Mouse (Mus musculus): ENCODE results near the gene Phc2.

The Phc2 gene

GRCm38 (mm10) chr4:128742379-128742970, 88.0 kb downstream of the Phc2 start:
- no peak for DNase-seq (ENCODE audit: low spot score in 2 of 2)

- DNase-seq (ENCODE audit: low spot score in 2 of 2): no peak
Observed at GRCm38 (mm10) chr4:128743031-128743626, 88.6 kb downstream of the Phc2 start.

DNA sequence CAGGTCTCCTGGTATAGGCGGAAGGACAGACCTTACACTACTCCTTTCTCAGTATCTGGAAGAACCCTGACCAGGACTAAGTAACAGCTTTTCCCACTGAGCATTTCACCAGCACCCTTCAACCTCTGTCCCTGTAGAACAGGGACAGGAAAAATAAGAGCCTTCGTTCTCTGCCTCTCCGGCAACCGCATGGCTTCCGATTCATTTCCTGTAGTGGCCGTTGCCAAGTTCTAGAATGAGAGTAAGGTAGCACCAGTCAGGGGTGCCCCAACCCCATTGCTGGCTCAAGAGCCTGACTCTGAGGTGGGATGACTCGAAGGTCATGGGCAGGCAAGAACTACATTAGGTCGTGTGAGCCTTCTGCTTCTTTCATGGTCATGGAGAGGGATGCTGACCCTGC, 90.7 kb downstream of the Phc2 start:
- no peak for DNase-seq (ENCODE audit: low spot score in 2 of 2)

DNA sequence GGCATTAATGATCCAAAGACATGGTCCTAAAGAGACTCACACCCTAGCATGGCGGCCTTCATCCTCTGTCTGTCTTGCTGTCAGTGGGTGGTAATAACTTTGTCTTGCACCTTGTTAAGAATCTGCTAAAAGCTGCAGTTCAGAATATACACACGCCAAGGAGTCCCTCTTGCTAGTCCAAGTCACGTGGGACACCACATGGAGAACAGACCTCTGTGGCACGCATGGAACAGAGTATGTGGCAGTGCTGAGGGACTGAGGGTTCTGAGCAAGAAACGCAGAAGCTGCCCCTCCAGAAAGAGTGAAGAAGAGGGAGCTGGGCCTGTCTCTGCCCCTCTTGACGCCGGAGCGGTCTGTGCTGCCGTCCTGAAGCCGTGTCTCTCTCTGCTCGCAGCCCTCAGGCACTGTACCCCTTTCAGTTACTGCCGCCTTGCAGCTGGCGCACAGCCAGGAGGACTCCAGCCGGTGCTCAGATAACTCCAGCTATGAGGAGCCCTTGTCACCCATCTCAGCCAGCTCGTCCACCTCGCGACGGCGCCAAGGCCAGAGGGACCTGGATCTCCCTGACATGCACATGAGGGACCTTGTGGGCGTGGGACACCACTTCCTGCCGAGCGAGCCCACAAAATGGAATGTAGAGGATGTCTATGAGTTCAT, 93.2 kb downstream of the Phc2 start:
- no peak for DNase-seq (ENCODE audit: low spot score in 2 of 2)

DNA sequence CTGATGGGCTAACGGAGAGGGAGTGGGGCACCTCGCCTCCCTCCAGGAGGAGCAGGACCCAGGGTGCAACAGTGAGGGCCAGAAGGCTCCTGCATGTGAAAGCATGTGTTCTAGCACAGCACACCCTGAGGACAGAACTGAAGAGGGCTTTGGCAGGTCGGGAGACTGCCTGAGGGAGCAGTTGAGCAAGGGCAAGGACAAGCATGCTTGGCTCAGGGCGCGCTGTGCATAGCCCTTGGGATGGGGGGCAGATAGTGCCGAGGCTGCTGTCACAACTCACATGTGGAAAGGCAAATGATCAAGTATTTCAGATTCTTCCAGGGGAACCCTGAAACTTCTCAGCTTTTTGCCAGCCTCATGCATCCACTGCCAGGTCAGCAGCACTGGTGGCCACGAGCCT, 93.8 kb downstream of the Phc2 start:
- no peak for DNase-seq (ENCODE audit: low spot score in 2 of 2)

DNA sequence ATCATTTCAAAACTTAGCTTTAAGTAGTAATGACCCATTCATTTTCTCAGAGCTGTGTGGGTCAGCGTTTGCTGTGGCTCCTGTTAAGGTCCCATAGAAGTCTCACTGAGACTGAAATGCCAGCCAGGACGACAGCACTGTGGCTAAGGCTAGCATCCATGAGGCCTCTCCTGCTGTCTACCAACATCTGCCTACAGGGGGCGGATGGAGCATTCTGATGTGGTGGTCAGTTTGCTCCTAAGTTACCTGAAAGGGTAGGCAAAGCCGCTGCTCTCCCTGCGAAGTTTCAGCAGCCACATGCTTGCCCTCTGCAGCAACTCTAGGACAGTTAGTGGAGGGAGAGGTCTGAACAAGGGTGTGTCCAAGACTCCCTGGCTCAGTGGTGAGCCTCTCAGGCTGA, 96.5 kb downstream of the Phc2 start:
- no peak for DNase-seq (ENCODE audit: low spot score in 2 of 2)

DNA sequence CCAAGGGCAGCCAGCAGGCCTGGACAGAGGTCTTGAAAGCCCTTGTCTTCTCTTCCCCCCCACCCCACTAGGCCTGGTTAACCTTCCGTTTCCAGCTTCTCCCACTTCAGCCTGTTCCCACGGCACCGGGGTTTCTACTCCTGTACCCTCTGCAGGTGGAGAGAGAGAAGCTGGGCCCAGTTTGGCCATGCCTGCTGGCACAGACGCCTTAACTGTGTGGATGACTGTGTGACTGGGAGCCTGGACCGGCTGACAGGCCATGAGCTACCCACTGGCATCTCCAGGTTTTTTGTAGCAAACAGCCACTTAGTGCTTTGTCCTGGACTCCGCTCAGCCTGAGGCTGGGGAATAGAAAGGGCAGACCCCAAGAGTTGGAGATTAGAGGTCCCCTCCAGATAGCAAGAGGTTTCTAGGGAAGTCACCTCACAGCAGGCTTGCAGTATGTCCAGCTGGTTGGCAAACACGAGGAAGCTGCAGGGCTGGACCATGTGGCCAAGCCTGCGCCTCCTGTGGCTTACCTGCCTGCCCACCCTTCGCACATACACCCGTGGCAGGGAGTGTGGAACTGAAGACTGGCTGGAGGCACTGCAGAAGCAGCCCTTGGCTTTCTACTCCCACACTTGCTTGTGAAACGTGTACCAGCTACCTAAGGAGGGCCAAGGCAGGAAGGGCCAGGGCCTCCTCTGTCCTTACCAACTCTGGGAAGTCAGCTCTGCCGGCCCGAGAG, 97.7 kb downstream of the Phc2 start:
- DNase-seq (ENCODE audit: low spot score in 2 of 2): no peak

DNA sequence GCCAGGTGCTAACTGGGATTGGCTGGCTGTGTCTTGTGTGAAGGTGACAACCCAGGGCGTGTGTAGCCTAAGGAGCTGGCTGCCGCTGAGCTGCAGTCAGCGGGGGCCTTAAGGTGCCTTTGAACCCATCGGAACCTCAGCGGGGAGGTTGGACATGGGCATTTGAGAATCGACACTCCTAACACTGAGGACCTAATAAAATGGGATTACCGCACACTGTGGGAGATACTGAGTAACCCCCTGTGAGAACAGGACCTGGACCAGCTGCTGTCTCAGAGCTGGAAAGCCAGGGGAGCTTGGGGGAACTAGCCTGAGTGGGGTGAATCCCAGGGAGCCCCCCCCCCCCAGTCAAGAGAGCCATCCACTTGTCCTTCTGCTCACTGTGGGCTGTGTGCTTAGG, 99.1 kb downstream of the Phc2 start:
- DNase-seq (ENCODE audit: low spot score in 2 of 2): no peak

DNA sequence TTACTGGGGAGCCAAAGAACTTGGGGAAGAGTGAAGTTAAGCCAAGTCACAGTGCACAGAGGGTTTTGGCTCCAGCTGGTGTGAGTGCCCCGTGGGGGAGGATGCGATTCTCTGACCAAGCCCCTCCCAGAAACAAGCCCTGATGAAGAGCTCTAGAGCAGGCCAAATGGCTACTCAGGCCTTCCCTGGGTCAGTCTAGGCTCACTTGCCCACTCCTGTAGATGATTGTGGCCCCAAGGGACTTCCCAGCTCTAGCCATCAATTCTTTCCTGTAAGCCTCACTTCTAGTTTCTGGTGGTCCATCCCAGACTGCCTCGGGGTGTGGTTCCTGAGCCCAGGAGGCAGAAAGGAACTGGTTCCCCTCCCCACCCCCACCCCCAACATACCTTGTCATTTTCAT, 100.6 kb downstream of the Phc2 start, which contains the start of gene A3galt2:
Gene A3galt2 (plus strand): TSS at position 301 of the 400 bp plus-strand sequence.
- no peak for DNase-seq (ENCODE audit: low spot score in 2 of 2)

DNA sequence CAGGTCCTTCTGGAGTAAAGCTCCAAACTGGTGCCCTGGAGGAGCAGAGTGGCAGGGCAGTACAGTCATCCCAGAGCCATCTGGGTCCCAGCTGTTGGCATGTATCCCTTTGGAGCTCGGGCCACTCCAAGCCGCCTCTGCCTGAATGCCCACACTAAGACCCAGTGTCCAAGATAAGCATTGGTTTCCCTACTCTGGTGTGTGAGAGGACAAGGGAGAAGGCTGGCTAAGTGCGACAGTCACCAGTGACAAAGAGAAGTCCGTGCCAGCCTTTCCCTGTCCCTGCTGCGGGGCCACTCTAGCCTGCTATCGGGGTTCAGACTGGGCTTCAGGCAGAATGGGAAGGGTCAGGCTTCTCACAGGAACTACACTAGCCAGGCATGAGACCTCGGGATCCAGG, 101.4 kb downstream of the Phc2 start:
- DNase-seq (ENCODE audit: low spot score in 2 of 2): no peak

GRCm38 (mm10) chr4:128759214-128759613, 104.7 kb downstream of the Phc2 start:
- DNase-seq (ENCODE audit: low spot score in 2 of 2): no peak

DNA sequence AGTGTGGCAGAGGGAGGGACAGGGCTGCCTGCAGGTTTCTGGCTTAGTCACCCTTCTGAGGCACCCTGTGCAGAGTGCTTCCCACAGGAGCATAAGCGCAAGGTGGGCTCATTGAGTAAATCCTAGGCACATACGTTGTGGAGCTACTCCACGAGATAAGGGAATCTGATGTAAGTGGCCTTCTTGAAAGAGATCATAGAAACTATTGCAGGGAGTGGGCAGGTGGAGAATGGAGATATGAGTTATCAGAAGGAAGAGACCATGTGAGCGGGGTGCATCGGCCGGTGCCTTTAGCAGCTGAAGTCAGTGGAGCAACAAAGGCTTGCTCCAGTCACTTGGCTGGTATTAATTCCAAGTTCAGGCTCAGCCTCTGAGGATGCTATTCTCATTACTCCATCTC, 105.5 kb downstream of the Phc2 start:
- no peak for DNase-seq (ENCODE audit: low spot score in 2 of 2)

- DNase-seq (ENCODE audit: low spot score in 2 of 2): no peak
Observed at GRCm38 (mm10) chr4:128766929-128767328, 112.4 kb downstream of the Phc2 start.

DNA sequence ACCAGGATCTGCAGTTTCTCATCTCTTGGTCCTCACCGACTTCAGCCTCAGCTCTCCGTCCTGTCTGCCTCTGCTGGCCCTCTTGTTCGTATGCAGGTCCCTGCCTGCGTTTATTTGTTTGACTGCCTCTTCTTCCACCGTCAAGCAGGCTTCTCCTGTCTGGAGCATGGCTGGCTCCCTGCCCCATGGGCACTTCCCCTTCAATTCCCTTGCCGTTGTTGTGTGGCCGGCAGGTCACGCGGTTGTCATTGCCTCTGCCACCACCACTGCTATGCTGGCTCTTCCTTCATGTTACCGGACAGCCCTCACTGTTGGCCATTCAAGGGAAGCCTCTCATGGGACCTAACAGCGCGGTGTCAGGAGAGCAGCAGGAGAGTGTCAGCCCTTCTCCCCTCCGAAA, 113.6 kb downstream of the Phc2 start:
- no peak for DNase-seq (ENCODE audit: low spot score in 2 of 2)

GRCm38 (mm10) chr4:128769569-128770355, 115.3 kb downstream of the Phc2 start:
- DNase-seq (ENCODE audit: low spot score in 2 of 2): no peak

GRCm38 (mm10) chr4:128770698-128771097, 116.2 kb downstream of the Phc2 start:
- DNase-seq (ENCODE audit: low spot score in 2 of 2): no peak

GRCm38 (mm10) chr4:128773820-128774219, 119.3 kb downstream of the Phc2 start:
- DNase-seq (ENCODE audit: low spot score in 2 of 2): no peak

DNA sequence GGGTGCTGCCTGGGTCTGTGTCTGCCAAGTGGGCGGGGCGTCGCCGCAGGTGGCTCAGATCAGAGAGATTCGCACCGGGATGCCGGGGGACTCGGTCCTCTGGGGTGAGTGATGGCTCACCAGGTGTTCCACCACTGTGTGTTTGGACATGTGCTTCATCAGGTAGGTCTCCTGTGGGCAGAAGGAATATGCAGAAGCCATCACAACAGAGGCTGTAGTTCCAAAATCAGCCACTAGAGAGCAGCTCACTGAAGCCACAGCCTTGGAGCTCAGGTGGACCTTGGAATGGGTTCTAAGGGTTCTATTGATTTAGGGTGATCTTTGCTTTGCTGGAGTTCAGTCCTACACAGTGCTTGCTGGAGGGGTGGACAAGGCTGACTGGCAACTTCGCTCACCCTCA, 120.0 kb downstream of the Phc2 start:
- no peak for DNase-seq (ENCODE audit: low spot score in 2 of 2)

GRCm38 (mm10) chr4:128776568-128777289, 122.2 kb downstream of the Phc2 start:
- DNase-seq (ENCODE audit: low spot score in 2 of 2): peak; percentile 67 to 76

- no peak for DNase-seq (ENCODE audit: low spot score in 2 of 2)
Observed at GRCm38 (mm10) chr4:128777593-128777992, 123.1 kb downstream of the Phc2 start.

DNA sequence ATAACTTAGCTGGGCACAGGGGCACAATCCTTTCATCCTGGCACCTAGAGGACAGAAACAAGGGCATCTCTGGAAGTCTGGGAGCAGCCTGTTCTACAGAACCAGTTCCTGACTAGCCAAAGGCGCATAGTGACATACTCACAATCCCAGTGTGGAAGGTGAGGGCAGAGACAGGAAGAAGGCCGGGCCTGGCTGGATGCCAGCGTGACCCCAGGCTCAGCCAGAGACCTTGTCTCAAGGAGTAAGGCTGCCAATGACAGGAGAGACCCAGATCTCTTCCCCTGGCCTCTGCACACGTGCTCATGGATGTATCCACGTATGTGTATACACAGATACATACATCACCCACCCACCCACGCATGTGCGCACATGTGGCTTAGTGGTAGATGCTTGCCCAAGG, 127.5 kb downstream of the Phc2 start:
- no peak for DNase-seq (ENCODE audit: low spot score in 2 of 2)
